Mouse (Mus musculus): Measurements from ENCODE around the gene Ptprk. TPM values are rescaled to one million over a fixed set of nuclear protein-coding genes. Genes with fewer than 3 reads are reported as not detected.

Gene Ptprk
- total and polyA plus RNA-seq, 2 experiments from 2014 or later: 25.6 to 70.3 TPM

- H3K27me3 ChIP-seq (ENCODE audit: control insufficient read depth, insufficient read depth, low read length): no peaks in the 10 kb centered on the region
- H3K27ac ChIP-seq (ENCODE audit: low read depth): no peak overlapping the region
- H3K4me1 ChIP-seq (ENCODE audit: control insufficient read depth, insufficient read depth): peaks cover 15% of the 10 kb centered on the region
- DNase-seq (ENCODE audit: low spot score) (no peak), ATAC-seq (ENCODE audit: insufficient read depth, low read depth) (no peak)
- H3K9ac ChIP-seq (replicated peaks; ENCODE audit: low read depth, low read length): no peak overlapping the region
- TF ChIP-seq EP300 (IDR thresholded peaks at IDR 0.05; ENCODE audit: low read depth) (no peak), CTCF (IDR thresholded peaks at IDR 0.05; ENCODE audit: low read depth) (no peak)
- no peaks in the 10 kb centered on the region for H3K9me3 ChIP-seq (replicated peaks; ENCODE audit: control insufficient read depth, low read length)
- 83% methylated on average over 2 of the region's 2 CpGs for WGBS
- H3K4me3 ChIP-seq (ENCODE audit: low read depth, low read length): no peak overlapping the region
- H3K4me2 ChIP-seq (ENCODE audit: low read depth, low read length): no peak overlapping the region
- H3K36me3 ChIP-seq (replicated peaks; ENCODE audit: control insufficient read depth, insufficient read depth, low read length): no peaks in the 10 kb centered on the region
Measured at GRCm38 (mm10) chr10:28081221-28081620, 6.6 kb downstream of the Ptprk start.

GRCm38 (mm10) chr10:28083183-28083582, 8.6 kb downstream of the Ptprk start:
- peaks cover 11% of the 10 kb centered on the region; the same call in 1 of the 2 replicates for H3K4me1 ChIP-seq (ENCODE audit: control insufficient read depth, insufficient read depth)
- no peak for ATAC-seq (ENCODE audit: insufficient read depth, low read depth)
- no peaks in the 10 kb centered on the region for H3K9me3 ChIP-seq (replicated peaks; ENCODE audit: control insufficient read depth, low read length)
- H3K4me2 ChIP-seq (ENCODE audit: low read depth, low read length): no peak overlapping the region
- H3K4me3 ChIP-seq (ENCODE audit: low read depth, low read length): no peak overlapping the region
- TF ChIP-seq EP300 (IDR thresholded peaks at IDR 0.05; ENCODE audit: low read depth) (no peak), CTCF (IDR thresholded peaks at IDR 0.05; ENCODE audit: low read depth) (no peak)
- 73% methylated on average over 2 of the region's 2 CpGs for WGBS
- no peaks in the 10 kb centered on the region for H3K27me3 ChIP-seq (ENCODE audit: control insufficient read depth, insufficient read depth, low read length)
- H3K27ac ChIP-seq (ENCODE audit: low read depth): no peak overlapping the region
- no peak for DNase-seq (ENCODE audit: low spot score)
- H3K36me3 ChIP-seq (replicated peaks; ENCODE audit: control insufficient read depth, insufficient read depth, low read length): no peaks in the 10 kb centered on the region
- H3K9ac ChIP-seq (replicated peaks; ENCODE audit: low read depth, low read length): no peak overlapping the region

GRCm38 (mm10) chr10:28083625-28084024, 9.0 kb downstream of the Ptprk start:
- TF ChIP-seq CTCF (IDR thresholded peaks at IDR 0.05; ENCODE audit: low read depth) (no peak), EP300 (IDR thresholded peaks at IDR 0.05; ENCODE audit: low read depth) (no peak)

GRCm38 (mm10) chr10:28087341-28087740, 12.7 kb downstream of the Ptprk start:
- no peaks in the 10 kb centered on the region for H3K36me3 ChIP-seq (replicated peaks; ENCODE audit: control insufficient read depth, insufficient read depth, low read length)

More at GRCm38 (mm10) chr10:28083625-28084024, 9.0 kb downstream of the Ptprk start:
- H3K27me3 ChIP-seq (ENCODE audit: control insufficient read depth, insufficient read depth, low read length): no peaks in the 10 kb centered on the region
- H3K27ac ChIP-seq (ENCODE audit: low read depth): no peak overlapping the region
- DNase-seq (ENCODE audit: low spot score): no peak
- no peaks in the 10 kb centered on the region for H3K36me3 ChIP-seq (replicated peaks; ENCODE audit: control insufficient read depth, insufficient read depth, low read length)
- no peak overlapping the region for H3K4me3 ChIP-seq (ENCODE audit: low read depth, low read length)
- no peak for ATAC-seq (ENCODE audit: insufficient read depth, low read depth)
- H3K9me3 ChIP-seq (replicated peaks; ENCODE audit: control insufficient read depth, low read length): no peaks in the 10 kb centered on the region
- H3K4me1 ChIP-seq (ENCODE audit: control insufficient read depth, insufficient read depth): peaks cover 10% of the 10 kb centered on the region; the same call in 1 of the 2 replicates
- 74% methylated on average over 1 of the region's 1 CpGs for WGBS
- H3K9ac ChIP-seq (replicated peaks; ENCODE audit: low read depth, low read length): no peak overlapping the region
- H3K4me2 ChIP-seq (ENCODE audit: low read depth, low read length): no peak overlapping the region

GRCm38 (mm10) chr10:28087749-28088148, 13.1 kb downstream of the Ptprk start:
- no peaks in the 10 kb centered on the region for H3K36me3 ChIP-seq (replicated peaks; ENCODE audit: control insufficient read depth, insufficient read depth, low read length)
- no peak overlapping the region for H3K4me2 ChIP-seq (ENCODE audit: low read depth, low read length)
- no peaks in the 10 kb centered on the region for H3K9me3 ChIP-seq (replicated peaks; ENCODE audit: control insufficient read depth, low read length)
- TF ChIP-seq EP300 (IDR thresholded peaks at IDR 0.05; ENCODE audit: low read depth): no peak
- TF ChIP-seq CTCF (IDR thresholded peaks at IDR 0.05; ENCODE audit: low read depth): no peak
- no peak for DNase-seq (ENCODE audit: low spot score)
- H3K27me3 ChIP-seq (ENCODE audit: control insufficient read depth, insufficient read depth, low read length): no peaks in the 10 kb centered on the region
- no peak overlapping the region for H3K27ac ChIP-seq (ENCODE audit: low read depth)
- ATAC-seq (ENCODE audit: insufficient read depth, low read depth): no peak
- H3K4me3 ChIP-seq (ENCODE audit: low read depth, low read length): no peak overlapping the region
- no peak overlapping the region for H3K9ac ChIP-seq (replicated peaks; ENCODE audit: low read depth, low read length)
- H3K4me1 ChIP-seq (ENCODE audit: control insufficient read depth, insufficient read depth): peaks cover 9% of the 10 kb centered on the region
- WGBS: 80% methylated on average over 3 of the region's 3 CpGs

More at GRCm38 (mm10) chr10:28087341-28087740, 12.7 kb downstream of the Ptprk start:
- Histone ChIP-seq H3K4me2 (ENCODE audit: low read depth, low read length) (no peak overlapping the region), H3K4me1 (ENCODE audit: control insufficient read depth, insufficient read depth) (peaks cover 9% of the 10 kb centered on the region), H3K4me3 (ENCODE audit: low read depth, low read length) (no peak overlapping the region), H3K27me3 (ENCODE audit: control insufficient read depth, insufficient read depth, low read length) (no peaks in the 10 kb centered on the region), H3K9ac (replicated peaks; ENCODE audit: low read depth, low read length) (no peak overlapping the region), H3K9me3 (replicated peaks; ENCODE audit: control insufficient read depth, low read length) (no peaks in the 10 kb centered on the region), H3K27ac (ENCODE audit: low read depth) (no peak overlapping the region)
- ATAC-seq (ENCODE audit: insufficient read depth, low read depth): no peak
- no peak for DNase-seq (ENCODE audit: low spot score)
- WGBS: 69% methylated on average over 6 of the region's 6 CpGs
- TF ChIP-seq CTCF (IDR thresholded peaks at IDR 0.05; ENCODE audit: low read depth): no peak
- no peak for TF ChIP-seq EP300 (IDR thresholded peaks at IDR 0.05; ENCODE audit: low read depth)

- Histone ChIP-seq H3K27me3 (ENCODE audit: control insufficient read depth, insufficient read depth, low read length) (no peaks in the 10 kb centered on the region), H3K4me1 (ENCODE audit: control insufficient read depth, insufficient read depth) (0 out of 2 replicates have a peak, but pooled peaks cover 5% of the 10 kb centered on the region), H3K4me2 (ENCODE audit: low read depth, low read length) (no peak overlapping the region), H3K36me3 (replicated peaks; ENCODE audit: control insufficient read depth, insufficient read depth, low read length) (no peaks in the 10 kb centered on the region), H3K9ac (replicated peaks; ENCODE audit: low read depth, low read length) (no peak overlapping the region), H3K4me3 (ENCODE audit: low read depth, low read length) (no peak overlapping the region), H3K9me3 (replicated peaks; ENCODE audit: control insufficient read depth, low read length) (no peaks in the 10 kb centered on the region), H3K27ac (ENCODE audit: low read depth) (no peak overlapping the region)
- DNase-seq (ENCODE audit: low spot score) (no peak), ATAC-seq (ENCODE audit: insufficient read depth, low read depth) (no peak)
- TF ChIP-seq EP300 (IDR thresholded peaks at IDR 0.05; ENCODE audit: low read depth) (no peak), CTCF (IDR thresholded peaks at IDR 0.05; ENCODE audit: low read depth) (no peak)
Measured at GRCm38 (mm10) chr10:28096007-28096406, 21.4 kb downstream of the Ptprk start.
